Mouse (Mus musculus): Measurements from ENCODE around the gene Slc35b2. TPM values are rescaled to one million over a fixed set of nuclear protein-coding genes. Genes with fewer than 3 reads are reported as not detected.
A peak's percentile ranks its signal among the peaks of the same experiment; 100 is the strongest.

The Slc35b2 gene
- total RNA-seq, 2 experiments from 2014 or later = 33.7 to 52.2 TPM

- no peak for ATAC-seq (ENCODE audit: poor library complexity, severe bottlenecking)
Measured at GRCm38 (mm10) chr17:45598376-45598775, 34.7 kb downstream of the Slc35b2 start.

DNA sequence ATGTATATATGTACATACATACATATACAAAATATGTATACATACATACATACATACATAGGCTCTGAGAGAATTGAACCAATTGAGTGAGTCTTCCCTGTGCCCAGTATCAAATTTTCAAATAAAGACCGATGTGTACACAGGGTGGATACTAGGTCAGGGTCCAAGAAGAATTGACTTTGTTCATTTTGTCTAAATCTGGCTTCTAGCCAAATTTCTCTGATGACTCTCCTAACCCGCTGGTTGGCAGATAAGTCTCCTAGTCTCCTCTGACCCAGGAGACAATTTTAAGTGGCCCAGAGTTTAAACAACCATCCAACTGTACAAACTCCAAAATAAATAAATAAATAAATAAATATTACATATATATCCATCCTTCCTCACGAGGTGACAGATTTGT, 35.2 kb downstream of the Slc35b2 start:
- ATAC-seq (ENCODE audit: poor library complexity, severe bottlenecking) = no peak

GRCm38 (mm10) chr17:45599446-45600242, 36.0 kb downstream of the Slc35b2 start, which contains the start of gene Slc29a1:
Slc29a1 (minus strand) TSS chr17:45599606.
- peak; percentile 41 for ATAC-seq (ENCODE audit: poor library complexity, severe bottlenecking)

- no peak for ATAC-seq (ENCODE audit: poor library complexity, severe bottlenecking)
Measured at GRCm38 (mm10) chr17:45600267-45600666, 36.6 kb downstream of the Slc35b2 start.

GRCm38 (mm10) chr17:45601325-45601724, 37.7 kb downstream of the Slc35b2 start:
- ATAC-seq (ENCODE audit: poor library complexity, severe bottlenecking) = no peak

GRCm38 (mm10) chr17:45601877-45602304, 38.2 kb downstream of the Slc35b2 start, which contains the start of gene Mymx:
Mymx (minus strand) TSS chr17:45602102.
- ATAC-seq (ENCODE audit: poor library complexity, severe bottlenecking) = no peak

GRCm38 (mm10) chr17:45602984-45603383, 39.3 kb downstream of the Slc35b2 start:
- no peak for ATAC-seq (ENCODE audit: poor library complexity, severe bottlenecking)

- ATAC-seq (ENCODE audit: poor library complexity, severe bottlenecking) = no peak
Measured at GRCm38 (mm10) chr17:45606992-45607879, 43.6 kb downstream of the Slc35b2 start.

- ATAC-seq (ENCODE audit: poor library complexity, severe bottlenecking) = peak; percentile 56
Measured at GRCm38 (mm10) chr17:45608396-45608795, 44.7 kb downstream of the Slc35b2 start.

GRCm38 (mm10) chr17:45610144-45610866, 46.6 kb downstream of the Slc35b2 start:
- no peak for ATAC-seq (ENCODE audit: poor library complexity, severe bottlenecking)

GRCm38 (mm10) chr17:45612008-45612407, 48.3 kb downstream of the Slc35b2 start:
- no peak for ATAC-seq (ENCODE audit: poor library complexity, severe bottlenecking)

DNA sequence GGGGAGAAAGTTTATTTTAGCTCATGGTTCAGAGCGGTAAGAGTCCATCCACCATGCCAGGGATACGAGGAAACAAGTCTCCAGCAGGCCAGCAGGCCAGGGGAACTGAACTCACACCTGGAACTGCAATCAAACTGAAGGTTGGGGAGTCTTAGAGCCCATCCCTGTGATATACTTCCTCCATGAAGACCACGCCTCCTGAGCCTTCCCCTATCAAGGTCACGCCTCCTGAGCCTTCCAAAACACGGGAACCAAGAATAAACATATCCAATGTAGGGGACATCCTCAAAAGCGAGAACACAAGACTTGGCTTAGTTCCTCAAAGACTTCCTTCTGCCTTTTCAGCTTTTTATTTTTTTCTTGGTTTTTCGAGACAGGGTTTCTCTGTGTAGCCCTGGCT, 49.2 kb downstream of the Slc35b2 start:
- ATAC-seq (ENCODE audit: poor library complexity, severe bottlenecking) = peak; percentile 95

- no peak for ATAC-seq (ENCODE audit: poor library complexity, severe bottlenecking)
Measured at GRCm38 (mm10) chr17:45616046-45616650, 52.5 kb downstream of the Slc35b2 start.

GRCm38 (mm10) chr17:45616679-45617078, 53.0 kb downstream of the Slc35b2 start:
- ATAC-seq (ENCODE audit: poor library complexity, severe bottlenecking) = no peak

Other genes starting within 250 kb of the Slc35b2 start
- gene Cdc5l, start 130.1 kb upstream of the Slc35b2 start, total RNA-seq (2015) = 58.1 and 60.7 TPM in 2 replicates
- 106 and 112 TPM in 2 replicates for gene Cdc5l, start 130.1 kb upstream of the Slc35b2 start, total RNA-seq (2017)
- gene Spats1, start 88.5 kb upstream of the Slc35b2 start, total RNA-seq (2015) = not detected in 2 replicates
- not detected in 2 replicates for gene Spats1, start 88.5 kb upstream of the Slc35b2 start, total RNA-seq (2017)
- gene Aars2, start 57.0 kb upstream of the Slc35b2 start, total RNA-seq (2015) = 2.3 and 4.0 TPM in 2 replicates
- 4.6 and 5.2 TPM in 2 replicates for gene Aars2, start 57.0 kb upstream of the Slc35b2 start, total RNA-seq (2017)
- gene Tcte1, start 40.4 kb upstream of the Slc35b2 start, total RNA-seq (2015) = not detected in 2 replicates
- not detected in 2 replicates for gene Tcte1, start 40.4 kb upstream of the Slc35b2 start, total RNA-seq (2017)
- not detected in 2 replicates for gene Tmem151b, start 14.2 kb upstream of the Slc35b2 start, total RNA-seq (2015)
- not detected in 2 replicates for gene Tmem151b, start 14.2 kb upstream of the Slc35b2 start, total RNA-seq (2017)
- gene Nfkbie, start 8.2 kb upstream of the Slc35b2 start, total RNA-seq (2015) = 10.4 and 11.1 TPM in 2 replicates
- gene Nfkbie, start 8.2 kb upstream of the Slc35b2 start, total RNA-seq (2017) = 13.4 and 14.0 TPM in 2 replicates
- gene Hsp90ab1, start 9.4 kb downstream of the Slc35b2 start, total RNA-seq (2015) = 448 and 487 TPM in 2 replicates
- 829 and 973 TPM in 2 replicates for gene Hsp90ab1, start 9.4 kb downstream of the Slc35b2 start, total RNA-seq (2017)
- gene Slc29a1, start 35.7 kb downstream of the Slc35b2 start, total RNA-seq (2015) = 23.8 and 31.2 TPM in 2 replicates
- gene Slc29a1, start 35.7 kb downstream of the Slc35b2 start, total RNA-seq (2017) = 22.9 and 32.6 TPM in 2 replicates
- gene Mymx, start 38.2 kb downstream of the Slc35b2 start, total RNA-seq (2015) = not detected in 2 replicates
- not detected in 2 replicates for gene Mymx, start 38.2 kb downstream of the Slc35b2 start, total RNA-seq (2017)
- gene Capn11, start 95.5 kb downstream of the Slc35b2 start, total RNA-seq (2015) = 0.67 TPM in 1 of 2 replicates, not detected in the other
- gene Capn11, start 95.5 kb downstream of the Slc35b2 start, total RNA-seq (2017) = not detected in 2 replicates
- 30.3 and 34.7 TPM in 2 replicates for gene Mrpl14, start 122.4 kb downstream of the Slc35b2 start, total RNA-seq (2015)
- gene Mrpl14, start 122.4 kb downstream of the Slc35b2 start, total RNA-seq (2017) = 12.7 and 14.7 TPM in 2 replicates
- 3.3 and 5.3 TPM in 2 replicates for gene Tmem63b, start 123.0 kb downstream of the Slc35b2 start, total RNA-seq (2015)
- gene Tmem63b, start 123.0 kb downstream of the Slc35b2 start, total RNA-seq (2017) = 3.6 and 5.3 TPM in 2 replicates
- not detected in 2 replicates for gene 1600014C23Rik, start 170.0 kb downstream of the Slc35b2 start, total RNA-seq (2015)
- gene 1600014C23Rik, start 170.0 kb downstream of the Slc35b2 start, total RNA-seq (2017) = not detected in 2 replicates

Measured in megakaryocyte, adult 5-6 weeks (primary cell).